Mouse (Mus musculus) neutrophil, adult 5-6 weeks (primary cell): ENCODE results near the gene Olfr1135. TPM values are rescaled to one million over a fixed set of nuclear protein-coding genes. Genes with fewer than 3 reads are reported as not detected.

Source experiments
- ATAC-seq: fragments of 151-379, 151-347 bp; 2 replicates; pipeline ENCODE4 v1.8.0; 2017; ENCODE audit warnings: mild to moderate bottlenecking, moderate TSS enrichment; ENCODE audit not compliant: insufficient number of reproducible peaks, poor library complexity, low FRiP score, severe bottlenecking; ENCODE audit errors: extremely low read depth
- total RNA-seq: library from RNA; stranded (forward); fragments of 200-1000 nt; gene quantifications from 2 replicates; pipeline ENCODE4 v1.2.3, GENCODE M21; 2017

Olfr1135 gene
- total RNA-seq: not detected in 2 replicates

DNA sequence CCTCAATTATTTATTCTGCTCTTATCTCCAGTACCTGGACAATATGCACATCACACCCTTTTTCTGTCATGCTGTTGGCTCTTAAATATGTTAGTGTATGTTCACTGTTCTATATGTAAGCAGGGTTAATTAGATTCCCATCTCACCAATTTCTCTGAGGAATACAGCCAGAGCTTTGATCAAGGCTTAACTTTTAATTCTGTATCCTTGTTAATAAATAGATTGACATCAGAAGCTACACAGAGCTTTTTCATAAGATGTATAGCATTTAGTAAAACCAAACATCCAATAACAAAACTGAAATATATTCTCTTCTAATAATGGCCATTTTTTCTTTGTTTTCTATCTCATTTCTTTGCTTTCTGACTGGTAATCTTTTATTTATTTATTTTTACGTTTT, at the start of gene Olfr1135:
TSS of gene Olfr1135 (minus strand) at position 101 of the 400 bp plus-strand sequence.
- no peak for ATAC-seq

DNA sequence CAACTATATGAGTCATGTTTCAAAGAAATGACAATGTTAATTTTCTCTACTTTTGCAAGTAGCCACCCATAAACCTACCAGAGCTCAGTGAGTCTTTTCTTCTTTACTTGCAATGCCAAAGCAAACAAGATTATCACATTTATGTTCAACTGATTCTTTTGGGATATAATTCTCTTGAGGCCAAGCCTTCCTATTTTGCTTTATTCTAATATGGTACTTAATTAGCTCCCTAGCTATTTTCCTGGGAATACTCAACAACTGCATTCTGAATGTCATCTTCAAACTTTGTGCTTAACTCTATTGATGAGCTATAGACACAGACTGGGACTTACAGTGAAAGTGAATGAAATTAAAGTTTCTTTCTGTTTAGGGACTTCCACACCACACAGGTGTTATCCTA, 39.6 kb upstream of the Olfr1135 start, which contains the start of gene Olfr1137:
TSS of gene Olfr1137 (minus strand) at position 101 of the 400 bp plus-strand sequence.
- ATAC-seq: no peak

DNA sequence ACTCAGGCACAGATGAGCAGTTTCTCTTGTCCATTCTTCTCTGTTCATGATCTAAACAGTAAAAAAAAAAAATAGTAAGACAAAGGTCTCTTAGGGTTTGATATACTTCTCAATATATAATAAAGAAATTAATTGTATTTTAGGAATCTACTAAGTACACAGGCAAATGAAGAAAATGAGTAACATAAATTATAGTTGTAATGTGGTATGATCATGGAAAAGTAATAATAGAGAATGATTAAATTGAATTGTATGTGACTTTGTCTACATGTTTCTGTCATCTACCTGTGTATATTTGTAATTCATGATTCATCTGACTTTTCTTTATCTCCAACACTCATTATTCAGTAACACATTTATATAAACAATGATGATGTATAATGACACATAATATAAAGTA, 20.4 kb upstream of the Olfr1135 start, which contains the start of gene Olfr1136:
TSS of gene Olfr1136 (minus strand) at position 101 of the 400 bp plus-strand sequence.
- no peak for ATAC-seq

DNA sequence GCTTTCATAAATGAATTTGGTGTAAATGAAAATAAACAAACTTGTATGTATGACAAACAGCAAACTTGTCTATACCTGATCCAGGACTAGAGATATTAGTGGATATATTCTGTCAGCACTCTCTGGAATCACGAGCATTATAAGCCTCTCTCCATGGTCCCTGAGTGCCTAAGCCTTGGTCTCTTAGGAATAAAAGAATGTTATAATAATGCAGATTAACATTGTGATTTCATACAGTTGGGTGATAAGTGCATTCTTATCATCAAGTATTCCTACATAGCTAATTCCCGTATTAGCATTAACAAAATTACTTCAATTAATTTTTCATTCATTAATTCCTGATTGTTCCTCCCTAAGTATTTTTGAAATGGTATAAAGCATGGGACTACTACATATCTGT, 15.1 kb downstream of the Olfr1135 start, which contains the start of gene Olfr1134:
TSS of gene Olfr1134 (minus strand) at position 101 of the 400 bp plus-strand sequence.
- ATAC-seq: no peak

DNA sequence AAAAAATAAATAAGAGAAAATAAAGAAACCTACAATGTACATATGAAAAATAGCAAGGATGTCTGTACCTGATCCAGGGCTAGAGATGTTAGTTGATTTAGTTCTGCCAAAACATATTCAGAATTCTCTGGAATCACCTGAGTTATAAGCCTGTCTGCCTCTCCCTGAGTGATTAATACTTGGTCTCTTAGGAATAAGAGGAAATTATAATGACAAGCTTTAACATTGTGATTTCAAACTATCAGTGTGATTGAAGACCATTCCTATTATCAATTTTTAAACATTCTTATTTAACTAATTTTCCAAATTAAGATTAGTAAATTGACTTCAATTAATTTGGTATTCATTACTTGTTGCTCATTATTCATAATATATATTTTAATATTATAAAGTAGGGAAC, 26.2 kb downstream of the Olfr1135 start, which contains the start of gene Olfr1133:
TSS of gene Olfr1133 (minus strand) at position 101 of the 400 bp plus-strand sequence.
- ATAC-seq: no peak

DNA sequence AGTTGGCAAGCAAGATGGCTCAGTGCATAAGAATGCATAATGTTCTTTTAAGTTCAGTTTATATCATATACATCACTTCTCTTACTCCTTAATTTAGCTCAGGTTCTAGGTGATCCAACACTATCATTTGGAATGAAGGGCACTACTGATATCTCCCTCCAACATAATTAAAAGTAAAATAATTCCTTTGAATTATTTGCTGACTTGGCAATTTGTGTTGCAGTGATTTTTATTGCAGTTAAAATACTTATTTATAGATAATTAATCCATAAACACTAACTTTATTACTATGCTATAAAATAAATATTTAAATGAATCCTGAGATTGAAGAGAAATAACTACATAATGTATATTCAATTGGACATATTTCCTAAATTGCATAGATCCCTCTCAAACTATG, 31.0 kb downstream of the Olfr1135 start:
- no peak for ATAC-seq

DNA sequence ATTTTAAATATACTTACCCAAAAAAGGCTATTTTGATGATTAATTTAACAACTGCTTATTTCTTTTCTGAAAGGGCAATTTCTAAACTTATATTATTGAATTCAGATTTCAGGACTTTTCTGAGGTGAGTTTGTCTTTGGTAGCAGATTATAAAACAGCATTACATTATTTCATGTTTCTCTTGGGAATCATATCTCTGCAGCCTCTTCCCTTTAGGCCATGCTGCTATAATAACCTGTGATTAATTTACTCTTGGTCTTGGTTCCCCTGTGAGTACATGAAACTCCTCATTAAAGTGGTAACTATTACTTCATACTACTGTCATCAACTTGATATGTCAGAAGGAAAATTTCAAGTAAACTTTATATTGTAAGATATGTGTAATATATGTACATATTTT, 36.0 kb downstream of the Olfr1135 start, which contains the start of gene Olfr1132:
TSS of gene Olfr1132 (minus strand) at position 101 of the 400 bp plus-strand sequence.
- ATAC-seq: no peak

DNA sequence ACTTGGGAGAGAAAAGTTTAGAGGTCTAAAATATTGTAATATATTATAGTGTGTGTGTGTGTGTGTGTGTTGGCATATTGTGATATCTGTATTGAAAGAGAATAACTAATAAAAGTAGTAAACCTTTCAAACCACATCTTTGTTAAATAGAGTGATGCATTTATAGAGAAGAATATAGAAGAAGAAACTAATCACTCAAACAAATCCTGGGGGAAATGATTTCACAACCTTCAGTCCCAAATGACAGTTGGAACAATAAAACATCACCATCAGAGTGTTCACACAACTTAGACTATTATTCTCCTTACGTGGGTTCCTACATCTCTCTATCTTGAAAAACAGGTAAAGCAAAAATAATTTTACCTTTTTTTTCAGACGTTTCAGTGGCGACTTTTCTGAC, 46.7 kb downstream of the Olfr1135 start, which contains the start of gene Olfr1131:
TSS of gene Olfr1131 (plus strand) at position 301 of the 400 bp plus-strand sequence.
- no peak for ATAC-seq

Other genes starting within 250 kb of the Olfr1135 start
- not detected in 2 replicates for gene Olfr1124, start 243.4 kb downstream of the Olfr1135 start, total RNA-seq
- not detected in 2 replicates for gene Olfr1126, start 219.7 kb downstream of the Olfr1135 start, total RNA-seq
- gene Pramel7, start 176.6 kb downstream of the Olfr1135 start, total RNA-seq: not detected in 2 replicates
- not detected in 2 replicates for gene Pramel6, start 167.1 kb downstream of the Olfr1135 start, total RNA-seq
- gene Olfr153, start 141.9 kb downstream of the Olfr1135 start, total RNA-seq: not detected in 2 replicates
- not detected in 2 replicates for gene Olfr1128, start 128.1 kb downstream of the Olfr1135 start, total RNA-seq
- not detected in 2 replicates for gene Olfr1129, start 99.8 kb downstream of the Olfr1135 start, total RNA-seq
- not detected in 2 replicates for gene Olfr1130, start 67.5 kb downstream of the Olfr1135 start, total RNA-seq
- 0.49 TPM in 1 of 2 replicates, not detected in the other for gene Olfr1131, start 46.6 kb downstream of the Olfr1135 start, total RNA-seq
- gene Olfr1132, start 36.1 kb downstream of the Olfr1135 start, total RNA-seq: 0.12 TPM in 1 of 2 replicates, not detected in the other
- not detected in 2 replicates for gene Olfr1133, start 26.3 kb downstream of the Olfr1135 start, total RNA-seq
- gene Olfr1134, start 15.2 kb downstream of the Olfr1135 start, total RNA-seq: not detected in 2 replicates
- not detected in 2 replicates for gene Olfr1136, start 20.3 kb upstream of the Olfr1135 start, total RNA-seq
- not detected in 2 replicates for gene Olfr1137, start 39.5 kb upstream of the Olfr1135 start, total RNA-seq
- not detected in 2 replicates for gene Olfr1138, start 66.3 kb upstream of the Olfr1135 start, total RNA-seq
- not detected in 2 replicates for gene Olfr1140, start 70.1 kb upstream of the Olfr1135 start, total RNA-seq
- not detected in 2 replicates for gene Olfr1141, start 80.3 kb upstream of the Olfr1135 start, total RNA-seq
- not detected in 2 replicates for gene Olfr152, start 105.8 kb upstream of the Olfr1135 start, total RNA-seq
- not detected in 2 replicates for gene Olfr1143, start 126.9 kb upstream of the Olfr1135 start, total RNA-seq
- gene Olfr1145, start 136.2 kb upstream of the Olfr1135 start, total RNA-seq: not detected in 2 replicates
- gene Olfr1148, start 156.9 kb upstream of the Olfr1135 start, total RNA-seq: not detected in 2 replicates
- not detected in 2 replicates for gene Olfr1150-ps1, start 170.3 kb upstream of the Olfr1135 start, total RNA-seq
- gene Olfr1151, start 182.2 kb upstream of the Olfr1135 start, total RNA-seq: not detected in 2 replicates
- not detected in 2 replicates for gene Olfr1152, start 192.8 kb upstream of the Olfr1135 start, total RNA-seq
- not detected in 2 replicates for gene Olfr1153, start 221.3 kb upstream of the Olfr1135 start, total RNA-seq
- not detected in 2 replicates for gene Olfr1154, start 231.5 kb upstream of the Olfr1135 start, total RNA-seq